8 mouse cellular contexts compared by ENCODE assay signal in genomic region chr7:140903212-140903611, GRCm38 (mm10). TPM values are rescaled to one million over a fixed set of nuclear protein-coding genes. Genes with fewer than 3 reads are reported as not detected.
DNase-seq lines count a peak whose midpoint lies in the region; ATAC-seq and TF ChIP-seq lines count a peak whose summit lies in the region.

No protein-coding gene starts in this region.

- H3K9me3 ChIP-seq in E14TG2a.4 (ENCODE audit: low read length) = no peaks in the 10 kb centered on the region
- H3K9me3 ChIP-seq in forebrain, embryonic 10.5 days = no peaks in the 10 kb centered on the region

- 26% methylated on average over 13 of the region's 13 CpGs for WGBS in forebrain, embryonic 10.5 days

- ATAC-seq in hematopoietic stem cell, adult 5-6 weeks (replicated peaks in 1 of 2; ENCODE audit: insufficient read depth in 1 of 2, low FRiP score in 2 of 2, low TSS enrichment in 1 of 2, low read depth in 1 of 2, poor library complexity in 2 of 2, severe bottlenecking in 2 of 2) = peak; percentile 66 to 80; a peak in 2 of 4 replicates

- no peaks in the 10 kb centered on the region for H3K27me3 ChIP-seq in E14TG2a.4 (ENCODE audit: insufficient read depth, low read length)
- H3K27me3 ChIP-seq in forebrain, embryonic 10.5 days (ENCODE audit: poor library complexity, severe bottlenecking) = no peaks in the 10 kb centered on the region; the same call in 1 of the 2 replicates

- H3K27ac ChIP-seq in brown adipose tissue, adult 24 weeks (replicated peaks; ENCODE audit: low read depth, low read length) = peak overlapping the region; percentile 98
- peak overlapping the region; percentile 42; the same call in 1 of the 2 replicates for H3K27ac ChIP-seq in forebrain, embryonic 10.5 days

- peak; percentile 96 for TF ChIP-seq CTCF in E14TG2a.4 (conservative IDR thresholded peaks at IDR 0.05; ENCODE audit: low read length)

- peaks cover 86% of the 10 kb centered on the region for H3K4me1 ChIP-seq in E14TG2a.4 (replicated peaks; ENCODE audit: low read depth, low read length)
- peaks cover 13% of the 10 kb centered on the region for H3K4me1 ChIP-seq in brown adipose tissue, adult 24 weeks (ENCODE audit: control insufficient read depth, insufficient read depth, insufficient read length, low read length)
- peaks cover 16% of the 10 kb centered on the region for H3K4me1 ChIP-seq in forebrain, embryonic 10.5 days

- peaks cover 14% of the 10 kb centered on the region for H3K36me3 ChIP-seq in E14TG2a.4 (ENCODE audit: insufficient read depth, low read length)
- H3K36me3 ChIP-seq in forebrain, embryonic 10.5 days (replicated peaks) = peaks cover 18% of the 10 kb centered on the region

- 0 out of 2 replicates have a peak overlapping the region, but pooled peaks have one; percentile 1 for H3K4me3 ChIP-seq in E14TG2a.4 (replicated peaks; ENCODE audit: low read length)
- H3K4me3 ChIP-seq in brown adipose tissue, adult 24 weeks (ENCODE audit: insufficient read depth, low read depth, low read length) = no peak overlapping the region
- no peak overlapping the region; the same call in 1 of the 2 replicates for H3K4me3 ChIP-seq in forebrain, embryonic 10.5 days

- peak; percentile 77 for DNase-seq in forebrain, embryonic 10.5 days (ENCODE audit: extremely low spot score, low spot score)
- DNase-seq in layer of hippocampus, postnatal 14 days (ENCODE audit: low spot score in 2 of 2) = peak; percentile 78
- peak; percentile 87 for DNase-seq in lung, postnatal 14 days
- peak; percentile 86 for DNase-seq in retina, embryonic 14.5 days (ENCODE audit: low spot score)
- peak; percentile 24 to 75 for DNase-seq in urinary bladder, adult 18-20 months (ENCODE audit: low spot score in 2 of 2)

RNA-seq across cellular contexts. Expression of gene Cox8b, which starts 3.0 kb away (rescaled TPM):
- polyA plus RNA-seq in brown adipose tissue, adult 24 weeks (2012; ENCODE audit: insufficient read depth, insufficient read length, missing spikeins) = 8,049 and 8,538 TPM in 2 replicates
- not detected in 2 replicates for polyA plus RNA-seq in forebrain, embryonic 10.5 days (2016; fragmentation: Nextera tagmentation; extraction: Ambion mirVana)
- total RNA-seq in hematopoietic stem cell, adult 5-6 weeks (2017) = not detected in 2 replicates
- total RNA-seq in layer of hippocampus, postnatal 14 days (2021) = 1 to 10 TPM; 1.4 to 1.5 TPM

RNA-seq across cellular contexts. Expression of gene Nlrp6, which starts 17.5 kb away (rescaled TPM):
- not detected in 2 replicates for polyA plus RNA-seq in brown adipose tissue, adult 24 weeks (2012; ENCODE audit: insufficient read depth, insufficient read length, missing spikeins)
- 0.06 and 0.10 TPM in 2 replicates for polyA plus RNA-seq in forebrain, embryonic 10.5 days (2016; fragmentation: Nextera tagmentation; extraction: Ambion mirVana)
- 0.25 and 0.35 TPM in 2 replicates for total RNA-seq in hematopoietic stem cell, adult 5-6 weeks (2017)
- total RNA-seq in layer of hippocampus, postnatal 14 days (2021) = under 1 TPM; 0.35 to 0.55 TPM

RNA-seq across cellular contexts. Expression of gene Sirt3, which starts 21.1 kb away (rescaled TPM):
- 77.2 and 79.1 TPM in 2 replicates for polyA plus RNA-seq in brown adipose tissue, adult 24 weeks (2012; ENCODE audit: insufficient read depth, insufficient read length, missing spikeins)
- 26.8 and 28.4 TPM in 2 replicates for polyA plus RNA-seq in forebrain, embryonic 10.5 days (2016; fragmentation: Nextera tagmentation; extraction: Ambion mirVana)
- total RNA-seq in hematopoietic stem cell, adult 5-6 weeks (2017) = 50.7 and 71.5 TPM in 2 replicates
- 10 to 100 TPM; 60.2 to 65.6 TPM for total RNA-seq in layer of hippocampus, postnatal 14 days (2021)

RNA-seq across cellular contexts. Expression of gene Psmd13, which starts 21.4 kb away (rescaled TPM):
- polyA plus RNA-seq in brown adipose tissue, adult 24 weeks (2012; ENCODE audit: insufficient read depth, insufficient read length, missing spikeins) = 108 and 110 TPM in 2 replicates
- 354 and 374 TPM in 2 replicates for polyA plus RNA-seq in forebrain, embryonic 10.5 days (2016; fragmentation: Nextera tagmentation; extraction: Ambion mirVana)
- total RNA-seq in hematopoietic stem cell, adult 5-6 weeks (2017) = 131 and 147 TPM in 2 replicates
- 100 to 1,000 TPM; 131 to 135 TPM for total RNA-seq in layer of hippocampus, postnatal 14 days (2021)

RNA-seq across cellular contexts. Expression of gene Pgghg, which starts 38.0 kb away (rescaled TPM):
- 7.1 and 8.7 TPM in 2 replicates for polyA plus RNA-seq in brown adipose tissue, adult 24 weeks (2012; ENCODE audit: insufficient read depth, insufficient read length, missing spikeins)
- 14.2 and 14.5 TPM in 2 replicates for polyA plus RNA-seq in forebrain, embryonic 10.5 days (2016; fragmentation: Nextera tagmentation; extraction: Ambion mirVana)
- 11.2 and 17.7 TPM in 2 replicates for total RNA-seq in hematopoietic stem cell, adult 5-6 weeks (2017)
- 1 to 10 TPM; 4.1 to 5.1 TPM for total RNA-seq in layer of hippocampus, postnatal 14 days (2021)
